Mouse (Mus musculus) C2C12 (cell line): Measurements from ENCODE around the gene Mtor.

Source experiments
- CTCF ChIP-seq: IDR thresholded peaks from one replicate; pipeline ENCODE4 v1.5.1; 2011; ENCODE audit not compliant: control insufficient read depth, insufficient read depth, insufficient read length
- MAX ChIP-seq: IDR thresholded peaks from one replicate; pipeline ENCODE4 v1.6.1; 2011; ENCODE audit warnings: mild to moderate bottlenecking, control low read depth
- MYOD1 ChIP-seq: IDR thresholded peaks from one replicate; pipeline ENCODE4 v1.6.1; 2011; ENCODE audit warnings: low read depth; ENCODE audit not compliant: control insufficient read depth, insufficient read length
- MYOG ChIP-seq: IDR thresholded peaks from one replicate; pipeline ENCODE4 v1.6.1; 2011; ENCODE audit not compliant: control insufficient read depth, insufficient read length; ENCODE audit errors: extremely low read depth
- USF1 ChIP-seq: IDR thresholded peaks from one replicate; pipeline ENCODE4 v1.6.1; 2011; ENCODE audit warnings: low read depth, mild to moderate bottlenecking, control low read depth, moderate library complexity

DNA sequence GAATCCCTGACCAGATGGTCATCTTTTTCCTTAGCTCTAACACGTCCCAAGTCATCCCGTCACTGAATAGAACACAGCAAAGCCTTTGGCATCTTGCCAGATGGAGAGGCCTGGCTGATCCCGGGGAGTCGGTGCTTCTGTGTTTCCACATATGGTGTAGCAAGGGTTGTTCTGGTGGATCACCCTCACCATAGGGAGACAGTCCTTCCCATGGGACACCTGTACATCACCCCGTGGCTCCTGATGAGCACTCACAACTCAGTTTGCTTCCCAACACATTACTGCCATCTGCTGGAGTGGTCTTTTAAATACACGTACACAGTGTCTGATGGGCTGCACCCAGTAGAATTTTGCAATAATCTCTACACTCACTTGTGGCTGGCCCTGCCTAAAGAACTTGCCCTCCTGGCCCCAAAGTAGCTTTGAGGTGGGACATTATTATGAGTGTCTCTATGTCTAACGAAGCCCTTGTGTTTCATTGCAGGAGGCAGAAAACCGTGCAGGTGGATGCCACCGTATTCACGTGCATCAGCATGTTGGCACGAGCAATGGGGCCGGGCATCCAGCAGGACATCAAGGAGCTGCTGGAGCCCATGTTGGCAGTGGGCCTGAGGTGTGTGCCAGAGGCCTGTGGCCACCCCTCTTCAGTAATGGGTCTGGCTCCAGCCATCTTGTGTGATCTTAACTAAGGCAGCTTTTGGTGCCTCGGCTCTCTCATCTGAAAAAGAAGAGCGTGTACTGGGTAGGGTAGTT is 15.0 kb downstream of the Mtor start:
- TF ChIP-seq MYOD1 (no peak), CTCF (no peak), MAX (no peak), USF1 (no peak), MYOG (no peak)
